Mouse (Mus musculus) CH12.LX (cell line): ENCODE data around the gene Fbxo36. TPM values are rescaled to one million over a fixed set of nuclear protein-coding genes. Genes with fewer than 3 reads are reported as not detected.

Source experiments
- DNase-seq: peaks from one replicate; pipeline ENCODE4 v3.0.0-alpha.2; 2013; ENCODE audit errors: extremely low read depth
- H3K27ac ChIP-seq: 2 replicates; pipeline ENCODE4 v1.5.1; 2012; ENCODE audit warnings: low read depth, mild to moderate bottlenecking, control low read depth, moderate library complexity; ENCODE audit not compliant: insufficient read depth
- H3K27me3 ChIP-seq: replicated peaks from 2 replicates; pipeline ENCODE3; 2012; ENCODE audit warnings: inconsistent platforms
- H3K36me3 ChIP-seq, 2 experiments: replicated peaks in 1 of 2; 2 replicates each; pipeline versions ENCODE3 to v1.6.1; 2012; ENCODE audit warnings: inconsistent platforms in 1 of 2, low read length in 1 of 2, mild to moderate bottlenecking in 1 of 2, mixed read lengths in 1 of 2, moderate library complexity in 1 of 2; ENCODE audit not compliant: control insufficient read depth in 1 of 2, insufficient read depth in 1 of 2
- H3K4me1 ChIP-seq, 2 experiments: 2 replicates each; pipeline ENCODE4 v1.6.1; 2012; ENCODE audit warnings: inconsistent platforms in 1 of 2, moderate library complexity in 1 of 2; ENCODE audit not compliant: insufficient read depth in 2 of 2, control insufficient read depth in 1 of 2
- H3K4me2 ChIP-seq: 2 replicates; pipeline ENCODE4 v1.6.1; 2012; ENCODE audit warnings: low read depth, mild to moderate bottlenecking, control low read depth; ENCODE audit not compliant: poor library complexity, insufficient read depth, severe bottlenecking
- H3K4me3 ChIP-seq, 3 experiments: fragments of 150-350 bp in 1 of 3; sonication (generic) in 1 of 3; replicated peaks in 1 of 3; 2 replicates each; pipeline versions ENCODE3 to v1.5.1; 2011 to 2012; ENCODE audit warnings: low read depth in 2 of 3, low read length in 2 of 3, mild to moderate bottlenecking in 2 of 3, moderate library complexity in 2 of 3, control low read depth in 1 of 3, improper control_type of control experiment in 1 of 3, inconsistent platforms in 1 of 3, mixed read lengths in 1 of 3; ENCODE audit not compliant: poor library complexity in 1 of 3
- H3K79me2 ChIP-seq: replicated peaks from 2 replicates; pipeline ENCODE4 v1.6.1; 2012; ENCODE audit warnings: mild to moderate bottlenecking, moderate library complexity; ENCODE audit not compliant: control insufficient read depth, poor library complexity, insufficient read depth, severe bottlenecking; ENCODE audit errors: extremely low read depth
- H3K9ac ChIP-seq: 2 replicates; pipeline ENCODE4 v1.6.1; 2012; ENCODE audit warnings: low read depth, mild to moderate bottlenecking, control low read depth, moderate library complexity; ENCODE audit not compliant: insufficient read depth
- H3K9me3 ChIP-seq: replicated peaks from 2 replicates; pipeline ENCODE3; 2012; ENCODE audit warnings: low read length, inconsistent platforms, mixed read lengths
- BHLHE40 ChIP-seq: IDR thresholded peaks from 2 replicates; pipeline ENCODE4 v1.6.1; 2011; ENCODE audit warnings: mild to moderate bottlenecking, low read depth, low read length, improper control_type of control experiment
- CHD2 ChIP-seq: IDR thresholded peaks from 2 replicates; pipeline ENCODE4 v1.6.1; 2011; ENCODE audit warnings: low read length, improper control_type of control experiment
- E2F4 ChIP-seq: IDR thresholded peaks from 2 replicates; pipeline ENCODE4 v1.6.1; 2011; ENCODE audit warnings: low read depth, low read length, improper control_type of control experiment; ENCODE audit not compliant: insufficient replicate concordance
- ELF1 ChIP-seq: IDR thresholded peaks from 2 replicates; pipeline ENCODE4 v1.6.1; 2014; ENCODE audit warnings: low read depth, mild to moderate bottlenecking, inconsistent platforms, low read length, improper control_type of control experiment
- HCFC1 ChIP-seq: IDR thresholded peaks from 2 replicates; pipeline ENCODE4 v1.6.1; 2012; ENCODE audit warnings: low read depth, mild to moderate bottlenecking, inconsistent platforms, low read length, improper control_type of control experiment
- IRF4 ChIP-seq: IDR thresholded peaks from 2 replicates; pipeline ENCODE4 v1.6.1; 2014; ENCODE audit warnings: low read depth, mild to moderate bottlenecking, inconsistent platforms, low read length, improper control_type of control experiment
- JUND ChIP-seq: conservative IDR thresholded peaks from 2 replicates; pipeline ENCODE4 v1.6.1; 2011; ENCODE audit warnings: low read depth, low read length, improper control_type of control experiment
- KAT2A ChIP-seq: IDR thresholded peaks from 2 replicates; pipeline ENCODE4 v1.6.1; 2012; ENCODE audit warnings: low read length, improper control_type of control experiment, inconsistent platforms; ENCODE audit not compliant: insufficient replicate concordance
- MAX ChIP-seq: IDR thresholded peaks from 2 replicates; pipeline ENCODE4 v1.6.1; 2011; ENCODE audit warnings: low read length, improper control_type of control experiment
- MAZ ChIP-seq: IDR thresholded peaks from 2 replicates; pipeline ENCODE4 v1.6.1; 2012; ENCODE audit warnings: low read depth, mild to moderate bottlenecking, inconsistent platforms, low read length, improper control_type of control experiment, moderate library complexity
- MXI1 ChIP-seq: IDR thresholded peaks from 2 replicates; pipeline ENCODE4 v1.6.1; 2011; ENCODE audit warnings: mild to moderate bottlenecking, low read depth, low read length, improper control_type of control experiment
- NELFE ChIP-seq: IDR thresholded peaks from 2 replicates; pipeline ENCODE4 v1.6.1; 2011; ENCODE audit warnings: low read depth, low read length, improper control_type of control experiment
- NRF1 ChIP-seq: IDR thresholded peaks from 2 replicates; pipeline ENCODE4 v1.6.1; 2014; ENCODE audit warnings: low read depth, mild to moderate bottlenecking, inconsistent platforms, low read length, improper control_type of control experiment, moderate library complexity
- POLR2A ChIP-seq: IDR thresholded peaks from 2 replicates; pipeline ENCODE4 v1.6.1; 2011; ENCODE audit warnings: low read depth, mild to moderate bottlenecking, improper control_type of control experiment, low read length
- SMC3 ChIP-seq: IDR thresholded peaks from 2 replicates; pipeline ENCODE4 v1.6.1; 2011; ENCODE audit warnings: low read depth, low read length, improper control_type of control experiment
- TBP ChIP-seq: conservative IDR thresholded peaks from 2 replicates; pipeline ENCODE4 v1.6.1; 2011; ENCODE audit warnings: low read depth, low read length, improper control_type of control experiment
- TCF12 ChIP-seq: IDR thresholded peaks from 2 replicates; pipeline ENCODE4 v1.6.1; 2014; ENCODE audit warnings: low read depth, mild to moderate bottlenecking, inconsistent platforms, low read length, improper control_type of control experiment
- ZKSCAN1 ChIP-seq: IDR thresholded peaks from 2 replicates; pipeline ENCODE4 v1.6.1; 2012; ENCODE audit warnings: low read depth, inconsistent platforms, low read length, improper control_type of control experiment, borderline replicate concordance
- ZNF384 ChIP-seq: IDR thresholded peaks from 2 replicates; pipeline ENCODE4 v1.6.1; 2012; ENCODE audit warnings: low read depth, low read length, improper control_type of control experiment, inconsistent platforms
- dilution Hi-C: fragments of 300-500 bp; cut with MboI; formaldehyde crosslinking; loops from 2 replicates; pipeline ENCODE4 v1.14.3; 2020; ENCODE audit warnings: low sequenced_read_pairs; ENCODE audit not compliant: extremely low pct_unique_long_range_greater_than_20kb, extremely low pct_ligation_motif_present
- in situ Hi-C: fragments of 300-500 bp; cut with MboI; formaldehyde crosslinking; loops from 3 replicates; pipeline ENCODE4 v1.14.3; 2019; ENCODE audit warnings: low sequenced_read_pairs, low pct_ligation_motif_present, low pct_unique_long_range_greater_than_20kb, mixed read lengths
- polyA plus RNA-seq: library from polyadenylated mRNA; unstranded; fragments of >175 nt; gene quantifications from 2 replicates; pipeline ENCODE4 v1.2.1, GENCODE M21; 2012; ENCODE audit warnings: low read depth; ENCODE audit not compliant: insufficient read length
- total RNA-seq, 2 experiments: library from RNA; depleted of rRNA; stranded (reverse); fragments of 300-350 nt in 1 of 2; fragments of >200 nt in 1 of 2; gene quantifications; 2 replicates each; pipeline ENCODE4 v1.2.3; 2012 to 2014

The Fbxo36 gene
- total and polyA plus RNA-seq, 3 experiments: 2.5 to 3.8 (median 3.0) TPM

- Histone ChIP-seq H3K27me3 (no peaks in the 10 kb centered on the region), H3K36me3 (peaks cover 7 to 10% of the 10 kb centered on the region in 2 experiments), H3K4me2 (peak overlapping the region; percentile 83), H3K27ac (no peak overlapping the region), H3K4me3 (peak overlapping the region; percentile 70 to 84 (median 82)), H3K79me2 (peaks cover 55% of the 10 kb centered on the region), H3K9ac (peak overlapping the region; percentile 99)
- DNase-seq: no peak
- dilution Hi-C loops: no loop called here
- TF ChIP-seq ZKSCAN1 (no peak), MXI1 (0 out of 2 replicates have a peak, but pooled peaks have one; percentile 28), TCF12 (0 out of 2 replicates have a peak, but pooled peaks have one; percentile 10)
- TF ChIP-seq, all 38 proteins: peak for 2
- Histone ChIP-seq H3K4me1 (peaks cover 0 to 13% of the 10 kb centered on the region in 2 experiments; a peak in 2 of 4 replicates), H3K9me3 (no peaks in the 10 kb centered on the region)
- in situ Hi-C loops: no loop called here
Observed at GRCm38 (mm10) chr1:84838156-84838555, 1.5 kb upstream of the Fbxo36 start.

GRCm38 (mm10) chr1:84838621-84839151 lies 955 bp upstream of the Fbxo36 start:
- in situ Hi-C loops: no loop called here
- DNase-seq: peak; percentile 38
- dilution Hi-C loops: no loop called here

GRCm38 (mm10) chr1:84840018-84840664 lies 500 bp downstream of the Fbxo36 start, which contains the start of gene Trip12:
Gene Trip12 (minus strand): TSS chr1:84840516.
- dilution Hi-C loops (no loop called here), in situ Hi-C loops (no loop called here)
- no peak for DNase-seq
- TF ChIP-seq MAZ (0 out of 2 replicates have a peak, but pooled peaks have one; percentile 2), ZNF384 (peak; percentile 62), MAX (no peak), SMC3 (no peak), NELFE (0 out of 2 replicates have a peak, but pooled peaks have one; percentile 8), NRF1 (no peak), POLR2A (no peak), KAT2A (no peak), MXI1 (no peak), TCF12 (no peak), HCFC1 (no peak), IRF4 (no peak), ZKSCAN1 (no peak), CHD2 (no peak), JUND (no peak), ELF1 (no peak), TBP (no peak), E2F4 (no peak), BHLHE40 (no peak)

More at GRCm38 (mm10) chr1:84838621-84839151, 955 bp upstream of the Fbxo36 start:
- H3K9ac ChIP-seq: peak overlapping the region; percentile 99
- H3K79me2 ChIP-seq: peaks cover 49% of the 10 kb centered on the region
- no peaks in the 10 kb centered on the region for H3K9me3 ChIP-seq
- no peaks in the 10 kb centered on the region for H3K27me3 ChIP-seq
- TF ChIP-seq HCFC1 (peak; percentile 69), MAZ (peak; percentile 72; the same call in 1 of the 2 replicates), TCF12 (0 out of 2 replicates have a peak, but pooled peaks have one; percentile 22), SMC3 (no peak), ELF1 (peak; percentile 78), MXI1 (peak; percentile 23; the same call in 1 of the 2 replicates), IRF4 (peak; percentile 44; the same call in 1 of the 2 replicates), KAT2A (0 out of 2 replicates have a peak, but pooled peaks have one; percentile 23), NRF1 (no peak)
- peaks cover 0 to 13% of the 10 kb centered on the region in 2 experiments; a peak in 2 of 4 replicates for H3K4me1 ChIP-seq
- 0 out of 2 replicates have a peak overlapping the region, but pooled peaks have one; percentile 83 for H3K4me2 ChIP-seq
- H3K36me3 ChIP-seq: peaks cover 4 to 7% of the 10 kb centered on the region in 2 experiments
- peak overlapping the region; percentile 70 to 84 (median 82) for H3K4me3 ChIP-seq
- H3K27ac ChIP-seq: peak overlapping the region; percentile 61; the same call in 1 of the 2 replicates

More at GRCm38 (mm10) chr1:84840018-84840664, 500 bp downstream of the Fbxo36 start, which contains the start of gene Trip12:
- Histone ChIP-seq H3K9ac (peak within 1 kb of the TSS; percentile 99), H3K27ac (peak within 1 kb of the TSS; percentile 91), H3K4me3 (peak within 1 kb of the TSS; percentile 82 to 84 (median 84)), H3K4me2 (peak within 1 kb of the TSS; percentile 95), H3K4me1 (peaks cover 0 to 13% of the 10 kb centered on the region in 2 experiments; a peak in 2 of 4 replicates), H3K36me3 (peaks cover 0 to 2% of the 10 kb centered on the region in 2 experiments), H3K9me3 (no peaks in the 10 kb centered on the region), H3K27me3 (no peaks in the 10 kb centered on the region), H3K79me2 (peaks cover 38% of the 10 kb centered on the region)
